ENCODE assay signal across 24 mouse cellular contexts in the genomic region with DNA sequence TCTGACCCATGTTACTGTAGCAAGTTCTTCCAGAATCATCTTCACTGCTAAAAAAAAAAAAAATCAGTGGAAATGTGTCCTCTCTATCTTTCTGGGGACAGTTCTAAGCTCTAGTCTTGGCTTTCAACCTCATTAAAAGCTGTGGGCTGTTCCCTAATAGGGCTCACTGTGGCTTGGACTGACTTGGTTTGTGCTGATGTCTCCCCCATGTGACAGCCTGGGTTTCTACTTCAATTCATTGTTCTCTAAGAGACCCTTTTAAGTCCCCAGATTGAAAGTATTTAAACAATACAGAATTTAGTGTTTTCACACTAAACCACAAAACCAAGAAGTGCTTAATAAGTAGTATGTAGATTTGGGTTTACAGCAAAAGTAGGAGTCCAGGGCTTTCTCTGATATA. TPM values are rescaled to one million over a fixed set of nuclear protein-coding genes. Genes with fewer than 3 reads are reported as not detected.
A peak's percentile ranks its signal among the peaks of the same experiment; 100 is the strongest.
DNase-seq lines count a peak whose midpoint lies in the region; ATAC-seq lines count a peak whose summit lies in the region.
"Had no signal": no experiment of that assay in that cellular context is flagged by ENCODE, and none has a peak within 500 bp of the region (broad histone marks: within the 10 kb centered on the region; RNA-seq: fewer than 3 reads in every experiment).

No protein-coding gene starts in this region.

- intact Hi-C loops in left cerebral cortex, postnatal 4 days (cut with DNase I), result loop anchor here (2.0 to 10.0 kb wide), 2 partner anchors 59 to 101 kb away; partner anchors contain the start of gene Lgi1

- H3K9ac ChIP-seq in hindbrain, embryonic 16.5 days (ENCODE audit: low read depth, low read length), result no peak overlapping the region
- no peak overlapping the region for H3K9ac ChIP-seq in hindbrain, embryonic 12.5 days
- no peak overlapping the region for H3K9ac ChIP-seq in midbrain, embryonic 16.5 days (ENCODE audit: low read depth, low read length)
- H3K9ac ChIP-seq: embryonic facial prominence, embryonic 13.5 days; kidney, embryonic 15.5 days; limb, embryonic 13.5 days; liver, embryonic 13.5 days; lung, embryonic 14.5 days had no signal

- H3K4me2 ChIP-seq in hindbrain, embryonic 16.5 days (ENCODE audit: low read length), result no peak overlapping the region
- no peak overlapping the region for H3K4me2 ChIP-seq in hindbrain, embryonic 12.5 days (replicated peaks)
- no peak overlapping the region for H3K4me2 ChIP-seq in midbrain, embryonic 16.5 days (ENCODE audit: low read length)
- H3K4me2 ChIP-seq: embryonic facial prominence, embryonic 13.5 days; kidney, embryonic 15.5 days; limb, embryonic 13.5 days; liver, embryonic 13.5 days; lung, embryonic 14.5 days had no signal

- H3K27me3 ChIP-seq in hindbrain, embryonic 16.5 days (replicated peaks; ENCODE audit: control insufficient read depth, insufficient read depth, low read length), result no peaks in the 10 kb centered on the region
- no peaks in the 10 kb centered on the region for H3K27me3 ChIP-seq in hindbrain, embryonic 12.5 days
- no peaks in the 10 kb centered on the region for H3K27me3 ChIP-seq in midbrain, embryonic 16.5 days (ENCODE audit: control insufficient read depth, insufficient read depth, low read depth, low read length)
- H3K27me3 ChIP-seq: embryonic facial prominence, embryonic 13.5 days; kidney, embryonic 15.5 days; limb, embryonic 13.5 days; liver, embryonic 13.5 days had no signal

- H3K27ac ChIP-seq in hindbrain, embryonic 16.5 days (ENCODE audit: low read depth, low read length), result no peak overlapping the region
- no peak overlapping the region for H3K27ac ChIP-seq in hindbrain, embryonic 12.5 days
- H3K27ac ChIP-seq in midbrain, embryonic 16.5 days (ENCODE audit: low read length), result no peak overlapping the region
- H3K27ac ChIP-seq: embryonic facial prominence, embryonic 13.5 days; kidney, embryonic 15.5 days; limb, embryonic 13.5 days; liver, embryonic 13.5 days had no signal

- ATAC-seq in hindbrain, embryonic 16.5 days, result peak; percentile 44; the same call in 1 of the 2 replicates
- ATAC-seq in hindbrain, embryonic 12.5 days (ENCODE audit: low FRiP score), result no peak
- peak; percentile 32 for ATAC-seq in activated CD4-positive, CD25-positive, alpha-beta regulatory T cell, adult 4 months
- peak; percentile 79 for ATAC-seq in midbrain, embryonic 16.5 days
- ATAC-seq: intestine, postnatal 0 days; Patski had no signal

- no peaks in the 10 kb centered on the region for H3K9me3 ChIP-seq in hindbrain, embryonic 16.5 days (ENCODE audit: control insufficient read depth, low read length)
- no peaks in the 10 kb centered on the region for H3K9me3 ChIP-seq in hindbrain, embryonic 12.5 days (replicated peaks)
- no peaks in the 10 kb centered on the region for H3K9me3 ChIP-seq in midbrain, embryonic 16.5 days (replicated peaks; ENCODE audit: control insufficient read depth, low read length, poor library complexity, severe bottlenecking)
- H3K9me3 ChIP-seq: embryonic facial prominence, embryonic 13.5 days; kidney, embryonic 15.5 days; limb, embryonic 13.5 days; liver, embryonic 13.5 days had no signal

- DNase-seq in embryo, embryonic 10 days (ENCODE audit: low spot score), result peak; percentile 33
- no peak for DNase-seq in embryo, embryonic 10.5 days (ENCODE audit: low spot score)
- DNase-seq in left cerebral cortex, postnatal 4 days, result no peak
- DNase-seq in right cerebral cortex, postnatal 36 days (ENCODE audit: low spot score in 2 of 2), result no peak
- DNase-seq: adrenal gland, postnatal 36 days; cerebellum, adult 18-20 months; gastrocnemius, postnatal 25 days; kidney, postnatal 4 days; liver, embryonic 13.5 days; lung, embryonic 14.5 days; lung, postnatal 36 days; right cerebral cortex, postnatal 25 days had no signal

- H3K36me3 ChIP-seq in hindbrain, embryonic 16.5 days (ENCODE audit: control insufficient read depth, insufficient read depth, low read length), result no peaks in the 10 kb centered on the region
- H3K36me3 ChIP-seq in hindbrain, embryonic 12.5 days, result no peaks in the 10 kb centered on the region
- no peaks in the 10 kb centered on the region for H3K36me3 ChIP-seq in midbrain, embryonic 16.5 days (ENCODE audit: control insufficient read depth, insufficient read depth, low read length)
- H3K36me3 ChIP-seq: embryonic facial prominence, embryonic 13.5 days; kidney, embryonic 15.5 days; limb, embryonic 13.5 days; liver, embryonic 13.5 days had no signal

- no peak overlapping the region for H3K4me3 ChIP-seq in hindbrain, embryonic 16.5 days (ENCODE audit: low read length)
- H3K4me3 ChIP-seq in hindbrain, embryonic 12.5 days, result no peak overlapping the region
- no peak overlapping the region for H3K4me3 ChIP-seq in midbrain, embryonic 16.5 days (ENCODE audit: low read depth, low read length)
- H3K4me3 ChIP-seq: embryonic facial prominence, embryonic 13.5 days; kidney, embryonic 15.5 days; limb, embryonic 13.5 days; liver, embryonic 13.5 days had no signal

- H3K4me1 ChIP-seq in hindbrain, embryonic 16.5 days (ENCODE audit: control insufficient read depth, insufficient read depth, low read depth, low read length), result peaks cover 5% of the 10 kb centered on the region; the same call in 1 of the 2 replicates
- peaks cover 4% of the 10 kb centered on the region for H3K4me1 ChIP-seq in hindbrain, embryonic 12.5 days
- H3K4me1 ChIP-seq in midbrain, embryonic 16.5 days (ENCODE audit: control insufficient read depth, insufficient read depth, low read length), result peaks cover 5% of the 10 kb centered on the region; the same call in 1 of the 2 replicates
- H3K4me1 ChIP-seq: embryonic facial prominence, embryonic 13.5 days; kidney, embryonic 15.5 days; limb, embryonic 13.5 days; liver, embryonic 13.5 days had no signal

RNA-seq across cellular contexts. Expression of gene Lgi1, which starts 59.4 kb away (rescaled TPM):
- polyA plus RNA-seq in hindbrain, embryonic 16.5 days (2015; fragmentation: Nextera tagmentation; extraction: Ambion mirVana), result 22.5 and 23.1 TPM in 2 replicates
- polyA plus RNA-seq in hindbrain, embryonic 12.5 days (2016; fragmentation: Nextera tagmentation; extraction: Ambion mirVana), result 5.2 and 5.5 TPM in 2 replicates
- not detected for polyA plus RNA-seq in activated CD4-positive, CD25-positive, alpha-beta regulatory T cell, adult 4 months (2017; shearing (Covaris generic))
- 24.4 and 28.6 TPM in 2 replicates for polyA plus RNA-seq in midbrain, embryonic 16.5 days (2015; fragmentation: Nextera tagmentation; extraction: Ambion mirVana)
- total RNA-seq in left cerebral cortex, postnatal 4 days (2021), result 10 to 100 TPM; 51.8 to 59.0 TPM
- total RNA-seq: hematopoietic stem cell, adult 5-6 weeks; neutrophil, adult 5-6 weeks had no signal
- polyA plus RNA-seq: lung, embryonic 14.5 days; thymus, postnatal 0 days had no signal
